Mouse (Mus musculus): ENCODE measurements around the gene Bcar1.

- no peak for TF ChIP-seq CTCF (IDR thresholded peaks at IDR 0.05; ENCODE audit: control insufficient read depth, insufficient read depth, insufficient read length)
- TF ChIP-seq MAX (IDR thresholded peaks at IDR 0.05), result no peak
- TF ChIP-seq USF1 (IDR thresholded peaks at IDR 0.05; ENCODE audit: low read depth), result no peak
- TF ChIP-seq CEBPB (IDR thresholded peaks at IDR 0.05; ENCODE audit: low read depth), result no peak
Observed at GRCm38 (mm10) chr8:111740301-111740711, 3.3 kb downstream of the Bcar1 start.
